Mouse (Mus musculus) stomach, embryonic 14.5 days (tissue): Measurements from ENCODE around the gene Ccnt1. TPM values are rescaled to one million over a fixed set of nuclear protein-coding genes. Genes with fewer than 3 reads are reported as not detected.

Experiments
- ATAC-seq: fragments of 200-750 bp; cut with Nextera tagmentation; 2 replicates; pipeline ENCODE4 v1.8.0; 2017; ENCODE audit warnings: low read depth, moderate TSS enrichment; ENCODE audit not compliant: insufficient number of reproducible peaks, insufficient read depth, low FRiP score
- H3K27ac ChIP-seq: fragments of 300-500 bp; sonication (generic); 2 replicates; pipeline ENCODE4 v1.5.1; 2014; ENCODE audit warnings: mild to moderate bottlenecking, low read length, moderate library complexity, mixed read lengths
- H3K27me3 ChIP-seq: fragments of 300-500 bp; sonication (generic); 2 replicates; pipeline ENCODE4 v1.6.1; 2014; ENCODE audit warnings: low read length, control low read depth, mixed read lengths; ENCODE audit not compliant: control insufficient read depth, insufficient read depth
- H3K36me3 ChIP-seq: fragments of 300-500 bp; sonication (generic); 2 replicates; pipeline ENCODE4 v1.6.1; 2014; ENCODE audit warnings: mild to moderate bottlenecking, control low read depth, low read length, moderate library complexity, mixed read lengths; ENCODE audit not compliant: control insufficient read depth, insufficient read depth
- H3K4me1 ChIP-seq: fragments of 300-500 bp; sonication (generic); 2 replicates; pipeline ENCODE4 v1.6.1; 2014; ENCODE audit warnings: low read length, control low read depth, mixed read lengths; ENCODE audit not compliant: control insufficient read depth, insufficient read depth
- H3K4me2 ChIP-seq: fragments of 300-500 bp; sonication (generic); replicated peaks from 2 replicates; pipeline ENCODE4 v1.6.1; 2014; ENCODE audit warnings: low read depth, low read length, control low read depth
- H3K4me3 ChIP-seq: fragments of 300-500 bp; sonication (generic); 2 replicates; pipeline ENCODE4 v1.5.1; 2014; ENCODE audit warnings: low read depth, low read length, control low read depth
- H3K9ac ChIP-seq: fragments of 300-500 bp; sonication (generic); replicated peaks from 2 replicates; pipeline ENCODE4 v1.6.1; 2014; ENCODE audit warnings: low read depth, mild to moderate bottlenecking, control low read depth, low read length, moderate library complexity, mixed read lengths
- H3K9me3 ChIP-seq: fragments of 300-500 bp; sonication (generic); 2 replicates; pipeline ENCODE4 v1.6.1; 2016; ENCODE audit warnings: low read depth, low read length, control low read depth; ENCODE audit not compliant: control insufficient read depth
- WGBS: fragments of 180-500 bp; shearing (Covaris S2); extraction: QIAGEN DNeasy Blood & Tissue Kit; methylation state at CpG from one replicate; pipeline ENCODE4 v1.1.7; 2014; 5-methylcytosine and 5-hydroxymethylcytosine counted together
- microRNA-seq: library from miRNA; unstranded; fragments of <30 nt; microRNA quantifications from one replicate; pipeline ENCODE4, GENCODE M21; 2016
- polyA plus RNA-seq: library from polyadenylated mRNA; unstranded; fragments of >200 nt; fragmentation: Nextera tagmentation; extraction: Ambion mirVana; gene quantifications from 2 replicates; pipeline ENCODE4 v1.2.1, GENCODE M21; 2014

Ccnt1 gene
- polyA plus RNA-seq, 1 experiment from 2014 or later: 60.0 TPM

- no peak overlapping the region for H3K27ac ChIP-seq
- no peaks in the 10 kb centered on the region for H3K27me3 ChIP-seq
- H3K4me2 ChIP-seq: no peak overlapping the region
- no peaks in the 10 kb centered on the region for H3K9me3 ChIP-seq
- no peak for ATAC-seq
- WGBS: 69% methylated on average over 9 of the region's 9 CpGs
- H3K36me3 ChIP-seq: no peaks in the 10 kb centered on the region
- 0 out of 2 replicates have a peak, but pooled peaks cover 3% of the 10 kb centered on the region for H3K4me1 ChIP-seq
- H3K4me3 ChIP-seq: no peak overlapping the region
- no peak overlapping the region for H3K9ac ChIP-seq
These were observed 64.3 kb downstream of the Ccnt1 start for GRCm38 (mm10) chr15:98506253-98506957.

GRCm38 (mm10) chr15:98504514-98504913 is 66.2 kb downstream of the Ccnt1 start:
- Histone ChIP-seq H3K27me3 (no peaks in the 10 kb centered on the region), H3K4me3 (no peak overlapping the region), H3K4me1 (no peaks in the 10 kb centered on the region), H3K9ac (no peak overlapping the region), H3K27ac (no peak overlapping the region), H3K9me3 (no peaks in the 10 kb centered on the region), H3K36me3 (no peaks in the 10 kb centered on the region), H3K4me2 (no peak overlapping the region)
- WGBS: 17% methylated on average over 18 of the region's 18 CpGs
- ATAC-seq: no peak; the same call in 1 of the 2 replicates

- WGBS: 73% methylated on average over 3 of the region's 3 CpGs
- ATAC-seq: no peak
- no peaks in the 10 kb centered on the region for H3K4me1 ChIP-seq
These were observed 67.4 kb downstream of the Ccnt1 start for GRCm38 (mm10) chr15:98503317-98503716.

GRCm38 (mm10) chr15:98497631-98498030 is 73.1 kb downstream of the Ccnt1 start:
- H3K36me3 ChIP-seq: no peaks in the 10 kb centered on the region
- no peaks in the 10 kb centered on the region for H3K9me3 ChIP-seq
- H3K27me3 ChIP-seq: no peaks in the 10 kb centered on the region
- no peak overlapping the region for H3K27ac ChIP-seq
- H3K4me1 ChIP-seq: no peaks in the 10 kb centered on the region
- WGBS: 83% methylated on average over 17 of the region's 17 CpGs
- H3K9ac ChIP-seq: no peak overlapping the region
- no peak overlapping the region for H3K4me2 ChIP-seq
- no peak overlapping the region for H3K4me3 ChIP-seq
- no peak for ATAC-seq

More at GRCm38 (mm10) chr15:98503317-98503716, 67.4 kb downstream of the Ccnt1 start:
- H3K36me3 ChIP-seq: no peaks in the 10 kb centered on the region
- H3K27ac ChIP-seq: no peak overlapping the region
- no peak overlapping the region for H3K4me2 ChIP-seq
- no peak overlapping the region for H3K4me3 ChIP-seq
- H3K9ac ChIP-seq: no peak overlapping the region
- H3K9me3 ChIP-seq: no peaks in the 10 kb centered on the region
- H3K27me3 ChIP-seq: no peaks in the 10 kb centered on the region

GRCm38 (mm10) chr15:98492102-98492501 is 78.6 kb downstream of the Ccnt1 start, which contains the start of gene Olfr279:
Gene Olfr279, plus strand, starts transcription at chr15:98492402.
- no peaks in the 10 kb centered on the region for H3K4me1 ChIP-seq
- no peaks in the 10 kb centered on the region for H3K9me3 ChIP-seq
- H3K9ac ChIP-seq: no peak within 1 kb of the TSS
- WGBS: 60% methylated on average over 4 of the region's 4 CpGs
- no peak for ATAC-seq
- H3K27ac ChIP-seq: no peak within 1 kb of the TSS
- H3K36me3 ChIP-seq: no peaks in the 10 kb centered on the region
- no peaks in the 10 kb centered on the region for H3K27me3 ChIP-seq
- H3K4me2 ChIP-seq: no peak within 1 kb of the TSS
- no peak within 1 kb of the TSS for H3K4me3 ChIP-seq

GRCm38 (mm10) chr15:98491332-98491731 is 79.4 kb downstream of the Ccnt1 start:
- WGBS: 53% methylated on average over 2 of the region's 2 CpGs
- no peak overlapping the region for H3K4me3 ChIP-seq
- no peaks in the 10 kb centered on the region for H3K9me3 ChIP-seq
- no peaks in the 10 kb centered on the region for H3K36me3 ChIP-seq
- no peaks in the 10 kb centered on the region for H3K4me1 ChIP-seq
- ATAC-seq: no peak
- no peak overlapping the region for H3K9ac ChIP-seq
- no peaks in the 10 kb centered on the region for H3K27me3 ChIP-seq
- no peak overlapping the region for H3K4me2 ChIP-seq
- no peak overlapping the region for H3K27ac ChIP-seq

Small RNAs within 50 kb of the gene (microRNA-seq; reads per million reads assigned to microRNA genes)
- not detected for gene Mir1291

Other genes starting within 250 kb of the Ccnt1 start
- gene Olfr284, start 229.9 kb downstream of the Ccnt1 start, polyA plus RNA-seq: not detected in 2 replicates
- not detected in 2 replicates for gene Olfr283, start 190.0 kb downstream of the Ccnt1 start, polyA plus RNA-seq
- not detected in 2 replicates for gene Olfr282, start 139.7 kb downstream of the Ccnt1 start, polyA plus RNA-seq
- not detected in 2 replicates for gene Olfr281, start 118.3 kb downstream of the Ccnt1 start, polyA plus RNA-seq
- not detected in 2 replicates for gene OR5BS1P, start 101.0 kb downstream of the Ccnt1 start, polyA plus RNA-seq
- gene Lalba, start 88.2 kb downstream of the Ccnt1 start, polyA plus RNA-seq: not detected in 2 replicates
- not detected in 2 replicates for gene Olfr279, start 78.5 kb downstream of the Ccnt1 start, polyA plus RNA-seq
- gene Kansl2, start 36.7 kb downstream of the Ccnt1 start, polyA plus RNA-seq: 90.6 and 92.2 TPM in 2 replicates
- gene 4930415O20Rik, start 81 bp upstream of the Ccnt1 start, polyA plus RNA-seq: not detected in 2 replicates
- 21.9 and 23.0 TPM in 2 replicates for gene Adcy6, start 39.2 kb upstream of the Ccnt1 start, polyA plus RNA-seq
- 34.4 TPM in 2 replicates for gene Cacnb3, start 59.9 kb upstream of the Ccnt1 start, polyA plus RNA-seq
- gene Ddx23, start 92.0 kb upstream of the Ccnt1 start, polyA plus RNA-seq: 30.1 and 30.3 TPM in 2 replicates
- gene Rnd1, start 106.5 kb upstream of the Ccnt1 start, polyA plus RNA-seq: 0.75 and 0.83 TPM in 2 replicates
- 1.2 and 1.4 TPM in 2 replicates for gene Ccdc65, start 137.3 kb upstream of the Ccnt1 start, polyA plus RNA-seq
- gene Fkbp11, start 157.3 kb upstream of the Ccnt1 start, polyA plus RNA-seq: 38.1 and 39.2 TPM in 2 replicates
- gene Arf3, start 192.3 kb upstream of the Ccnt1 start, polyA plus RNA-seq: 33.2 and 34.5 TPM in 2 replicates
- gene Wnt10b, start 207.2 kb upstream of the Ccnt1 start, polyA plus RNA-seq: not detected in 2 replicates
- gene Wnt1, start 218.9 kb upstream of the Ccnt1 start, polyA plus RNA-seq: not detected in 2 replicates
- not detected in 2 replicates for gene Ddn, start 238.6 kb upstream of the Ccnt1 start, polyA plus RNA-seq